Mouse (Mus musculus) liver, embryonic 11.5 days (tissue): ENCODE results near the gene Efemp2. TPM values are rescaled to one million over a fixed set of nuclear protein-coding genes. Genes with fewer than 3 reads are reported as not detected.

Experiments used
- polyA plus RNA-seq: library from polyadenylated mRNA; unstranded; fragments of >200 nt; fragmentation: Nextera tagmentation; extraction: Ambion mirVana; gene quantifications from 2 replicates; pipeline ENCODE4 v1.2.1, GENCODE M21; 2014

The Efemp2 gene
- polyA plus RNA-seq, 1 experiment from 2014 or later: 55.3 TPM

Other genes starting within 250 kb of the Efemp2 start
- 27.0 and 30.3 TPM in 2 replicates for gene Pacs1, start 200.8 kb upstream of the Efemp2 start, polyA plus RNA-seq
- 285 and 290 TPM in 2 replicates for gene Sf3b2, start 178.5 kb upstream of the Efemp2 start, polyA plus RNA-seq
- gene Gal3st3, start 175.6 kb upstream of the Efemp2 start, polyA plus RNA-seq: 1.6 and 2.1 TPM in 2 replicates
- gene Catsper1, start 138.2 kb upstream of the Efemp2 start, polyA plus RNA-seq: not detected in 2 replicates
- gene Cst6, start 124.4 kb upstream of the Efemp2 start, polyA plus RNA-seq: not detected in 2 replicates
- gene Eif1ad, start 107.2 kb upstream of the Efemp2 start, polyA plus RNA-seq: 72.9 and 76.5 TPM in 2 replicates
- 601 and 643 TPM in 2 replicates for gene Banf1, start 106.8 kb upstream of the Efemp2 start, polyA plus RNA-seq
- 62.7 and 73.3 TPM in 2 replicates for gene Sart1, start 85.3 kb upstream of the Efemp2 start, polyA plus RNA-seq
- 0.30 and 1.2 TPM in 2 replicates for gene Tsga10ip, start 71.4 kb upstream of the Efemp2 start, polyA plus RNA-seq
- 124 and 151 TPM in 2 replicates for gene Drap1, start 49.0 kb upstream of the Efemp2 start, polyA plus RNA-seq
- gene AI837181, start 48.8 kb upstream of the Efemp2 start, polyA plus RNA-seq: 24.2 and 27.2 TPM in 2 replicates
- gene Fosl1, start 26.4 kb upstream of the Efemp2 start, polyA plus RNA-seq: 0.52 and 0.59 TPM in 2 replicates
- gene Ccdc85b, start 16.1 kb upstream of the Efemp2 start, polyA plus RNA-seq: 5.8 and 6.3 TPM in 2 replicates
- gene Fibp, start 13.3 kb upstream of the Efemp2 start, polyA plus RNA-seq: 60.9 and 66.7 TPM in 2 replicates
- gene Ctsw, start 5.4 kb upstream of the Efemp2 start, polyA plus RNA-seq: 0.39 and 0.52 TPM in 2 replicates
- gene Mus81, start 14.4 kb downstream of the Efemp2 start, polyA plus RNA-seq: 28.3 and 33.8 TPM in 2 replicates
- gene Cfl1, start 16.5 kb downstream of the Efemp2 start, polyA plus RNA-seq: 2,498 and 2,516 TPM in 2 replicates
- not detected in 2 replicates for gene 1700020D05Rik, start 29.8 kb downstream of the Efemp2 start, polyA plus RNA-seq
- gene Snx32, start 36.6 kb downstream of the Efemp2 start, polyA plus RNA-seq: 7.0 and 8.3 TPM in 2 replicates
- gene Ovol1, start 86.7 kb downstream of the Efemp2 start, polyA plus RNA-seq: 0.22 TPM in 1 of 2 replicates, not detected in the other
- gene Ap5b1, start 94.1 kb downstream of the Efemp2 start, polyA plus RNA-seq: 3.6 and 3.8 TPM in 2 replicates
- gene Rnaseh2c, start 127.9 kb downstream of the Efemp2 start, polyA plus RNA-seq: 175 and 189 TPM in 2 replicates
- 24.0 and 28.0 TPM in 2 replicates for gene Kat5, start 136.3 kb downstream of the Efemp2 start, polyA plus RNA-seq
- 57.1 and 57.7 TPM in 2 replicates for gene Rela, start 163.5 kb downstream of the Efemp2 start, polyA plus RNA-seq
- 32.3 and 34.8 TPM in 2 replicates for gene Sipa1, start 189.8 kb downstream of the Efemp2 start, polyA plus RNA-seq
- 27.4 and 28.1 TPM in 2 replicates for gene Map3k11, start 214.8 kb downstream of the Efemp2 start, polyA plus RNA-seq
- 22.5 and 25.0 TPM in 2 replicates for gene Pcnx3, start 215.0 kb downstream of the Efemp2 start, polyA plus RNA-seq
- 0.14 TPM in 1 of 2 replicates, not detected in the other for gene Kcnk7, start 230.4 kb downstream of the Efemp2 start, polyA plus RNA-seq